Mouse (Mus musculus): ENCODE results near the gene Aqp6.

The Aqp6 gene

DNA sequence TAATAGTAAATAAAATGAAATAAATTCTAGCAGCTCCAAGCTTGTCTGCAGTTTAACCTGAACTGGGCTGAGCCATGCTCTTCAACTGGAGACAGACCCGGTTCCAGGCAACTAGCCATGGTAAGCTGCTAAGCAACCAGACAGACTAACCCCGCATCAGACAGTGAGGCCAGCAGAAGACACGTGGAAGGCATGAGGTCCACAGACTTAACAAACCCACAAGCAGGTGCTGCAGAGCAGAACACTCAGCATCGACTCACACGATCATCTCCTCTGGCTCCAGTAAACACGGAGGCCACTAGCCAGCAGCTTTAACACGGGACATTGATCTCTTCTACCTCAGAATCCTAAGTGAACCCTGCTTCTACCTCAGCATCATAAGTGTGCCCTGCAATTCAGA lies 43.6 kb downstream of the Aqp6 start:
- DNase-seq (ENCODE audit: extremely low spot score): no peak

DNA sequence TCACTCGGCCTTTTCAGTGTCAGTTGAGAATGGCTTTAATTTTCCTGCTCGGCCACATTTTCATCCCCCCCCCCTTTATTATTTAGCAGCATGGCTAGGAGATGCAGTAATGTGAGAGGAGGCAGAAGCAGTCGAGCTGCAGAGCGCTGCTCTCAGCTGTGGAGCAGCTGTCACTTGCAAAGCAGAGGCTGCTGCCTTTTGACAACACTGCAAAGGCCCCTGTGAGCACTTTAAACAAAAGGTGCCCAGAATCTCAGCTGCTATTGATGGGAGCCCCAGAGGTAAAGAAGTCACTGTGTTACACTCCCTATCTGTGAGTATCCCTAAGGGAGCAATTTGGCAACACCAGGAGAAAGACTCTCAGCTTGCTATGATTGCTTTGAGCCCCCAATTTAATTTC lies 47.1 kb downstream of the Aqp6 start:
- no peak for DNase-seq (ENCODE audit: extremely low spot score)

DNA sequence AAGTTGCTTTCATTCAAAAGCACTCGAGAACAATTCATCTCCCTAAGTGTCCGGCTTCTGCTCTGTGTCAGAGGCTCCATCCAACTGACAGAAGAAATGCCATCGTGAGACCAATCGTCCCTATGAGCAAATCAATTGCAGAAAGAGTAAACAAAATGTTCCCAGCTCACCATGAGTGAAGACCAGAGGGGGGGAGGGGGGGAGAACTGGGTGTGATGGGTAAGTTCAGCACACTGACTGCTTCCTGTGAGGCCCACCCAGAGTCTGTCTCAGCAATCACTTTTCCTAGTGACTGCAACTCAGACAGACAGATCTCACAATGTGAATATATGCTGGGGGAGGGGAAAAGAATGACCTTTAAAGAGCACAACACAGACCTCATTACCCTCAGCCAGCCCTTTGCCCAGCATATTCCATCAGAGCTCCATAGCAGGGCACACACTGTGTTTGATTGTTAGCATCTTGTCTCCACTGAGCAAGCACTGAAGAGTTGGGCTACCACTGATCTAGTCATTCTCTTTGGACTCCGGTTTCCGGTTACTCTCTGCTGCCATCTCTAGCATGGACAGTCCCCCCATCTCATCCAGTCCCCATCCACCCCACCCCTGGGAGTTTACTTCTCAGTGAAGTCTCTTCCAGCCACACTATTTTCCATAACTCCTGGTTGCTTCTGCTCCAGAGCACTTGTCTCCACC lies 48.0 kb downstream of the Aqp6 start:
- DNase-seq (ENCODE audit: extremely low spot score): no peak

DNA sequence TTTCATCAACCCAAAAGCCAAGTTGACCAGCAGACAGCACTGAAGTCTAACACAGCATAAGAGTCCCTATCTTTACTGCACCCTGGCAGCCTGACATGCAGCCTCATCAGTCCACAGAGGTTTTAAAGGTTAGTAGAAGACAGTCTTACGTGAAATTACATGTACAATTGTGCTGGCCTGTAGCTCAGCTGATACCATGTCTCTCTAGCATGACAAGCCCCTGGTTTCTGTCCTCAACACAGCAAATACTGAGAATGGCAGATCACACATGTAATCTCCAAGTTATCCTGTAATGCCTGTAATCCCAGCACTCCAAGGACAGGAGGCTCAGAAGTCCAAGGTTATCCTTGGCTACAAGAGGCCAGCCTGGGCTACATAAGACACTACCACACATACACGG lies 49.1 kb downstream of the Aqp6 start:
- DNase-seq (ENCODE audit: extremely low spot score): no peak

DNA sequence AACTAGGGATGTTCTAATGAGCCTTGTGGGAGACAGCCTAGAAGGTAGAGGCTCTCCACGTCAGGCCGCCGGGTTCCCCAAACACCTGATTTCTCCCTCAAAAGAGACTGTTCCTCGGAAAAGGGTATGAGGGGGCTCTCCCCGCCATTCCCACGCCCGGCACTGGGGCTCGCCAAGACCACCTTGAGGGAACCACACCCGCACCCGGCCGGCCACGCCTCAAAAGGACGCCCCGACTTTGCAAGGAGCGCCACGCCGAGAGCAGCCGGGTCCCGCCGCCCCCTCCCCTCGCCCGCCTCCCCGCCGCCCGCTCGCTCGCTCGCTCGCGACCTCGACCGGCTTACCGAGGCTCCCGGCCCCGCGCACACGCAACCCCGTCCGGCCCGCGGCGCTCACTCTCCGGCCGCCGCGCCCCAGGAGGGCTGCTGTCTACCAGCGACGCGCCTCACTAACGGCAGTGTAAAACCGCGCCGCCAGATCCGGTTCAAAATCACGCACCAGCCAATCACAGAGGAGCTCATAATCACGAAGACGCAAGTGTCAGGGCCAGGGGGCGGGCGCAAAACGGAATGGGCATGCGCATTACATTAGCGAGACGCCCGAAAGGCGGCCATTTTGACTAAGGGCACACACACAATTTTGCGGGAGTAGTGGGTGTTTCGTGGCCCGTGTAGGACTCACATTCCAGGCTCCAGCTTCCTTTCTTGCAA lies 50.1 kb downstream of the Aqp6 start, which contains the start of gene Racgap1:
TSS of gene Racgap1 (minus strand) at position 494 of the 710 bp plus-strand sequence.
- peak; percentile 96 for DNase-seq (ENCODE audit: extremely low spot score)

DNA sequence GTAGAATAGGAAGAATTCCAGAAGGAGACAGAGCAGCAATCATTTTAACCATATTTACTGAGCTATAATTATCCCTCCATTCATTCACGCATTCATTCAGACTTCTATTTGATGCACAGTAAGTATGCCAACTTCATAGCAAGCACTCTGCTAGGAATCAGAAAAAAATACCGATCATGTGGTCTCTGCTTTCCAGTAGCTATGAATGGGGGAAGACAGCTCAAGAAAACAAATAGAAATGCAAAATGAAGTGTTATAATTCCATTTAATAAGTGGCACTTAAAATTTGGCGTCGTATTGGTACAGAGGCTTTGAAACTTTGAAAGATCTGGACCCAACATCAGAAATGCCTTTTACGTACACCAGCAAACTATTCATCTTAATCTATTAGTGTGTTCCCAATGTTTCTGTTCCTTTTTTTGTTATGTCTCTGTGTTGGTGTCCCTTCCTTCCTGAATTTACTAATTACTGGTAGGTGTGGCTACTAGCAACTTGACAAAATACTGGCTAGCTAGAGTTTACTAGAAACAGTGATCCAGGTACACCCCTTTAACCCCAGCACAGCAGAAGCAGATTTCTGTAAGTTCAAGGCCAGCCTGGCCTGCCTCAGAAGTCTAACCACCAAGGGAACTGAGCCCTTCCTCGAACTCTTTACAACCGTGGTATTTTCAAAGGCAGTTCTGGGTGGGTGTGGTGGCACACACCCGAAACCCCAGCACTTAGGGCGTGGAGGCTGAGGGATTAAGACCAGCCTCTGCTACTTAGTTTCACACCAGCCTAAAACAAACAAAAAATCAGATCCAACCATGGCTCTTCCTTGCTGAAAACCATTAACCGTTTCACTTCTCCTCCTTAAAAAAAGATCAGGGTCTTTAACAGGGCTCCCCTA lies 51.0 kb downstream of the Aqp6 start:
- DNase-seq (ENCODE audit: extremely low spot score): no peak

DNA sequence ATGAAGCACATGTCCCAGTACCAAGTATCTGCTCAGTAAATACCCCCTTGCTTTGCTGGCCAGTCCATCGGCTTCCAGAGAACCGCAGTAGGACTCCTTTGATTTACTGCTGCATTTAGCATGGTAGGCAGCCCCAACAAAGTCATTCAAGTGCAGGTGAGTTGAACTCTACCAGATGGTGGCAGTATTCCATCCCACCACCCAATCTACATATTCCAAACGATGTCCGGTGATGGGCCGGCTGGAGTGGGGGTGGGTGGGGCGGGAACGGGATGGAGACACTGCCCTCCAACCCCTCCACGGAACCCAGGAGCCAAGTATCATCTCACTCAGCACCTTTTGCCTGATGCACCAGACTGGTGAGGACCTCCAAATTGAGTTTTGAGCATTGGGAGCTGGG lies 52.1 kb downstream of the Aqp6 start:
- peak; percentile 58 for DNase-seq (ENCODE audit: extremely low spot score)

DNA sequence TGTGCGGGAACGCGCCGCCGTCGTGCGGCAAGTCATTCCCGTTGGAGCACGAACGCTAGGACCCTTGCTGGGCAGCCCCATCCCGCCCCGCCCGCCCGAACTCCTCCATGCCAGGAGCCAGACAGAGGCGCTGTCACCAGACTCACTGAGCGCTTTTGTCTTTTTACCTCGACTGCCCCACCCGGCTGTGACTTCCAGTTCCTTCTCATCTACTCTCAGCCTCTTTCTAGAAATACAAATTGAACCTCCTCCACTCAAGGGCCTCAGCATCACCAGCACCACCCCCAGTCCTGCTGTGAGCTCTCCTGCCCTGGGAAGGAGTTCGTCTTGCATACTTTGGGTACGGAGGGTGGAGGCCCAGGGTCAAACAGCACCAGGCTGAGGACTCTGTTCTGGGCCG lies 52.7 kb downstream of the Aqp6 start:
- no peak for DNase-seq (ENCODE audit: extremely low spot score)

All from embryo, embryonic 9.5 days (tissue).